Mouse (Mus musculus) heart, embryonic 13.5 days (tissue): ENCODE measurements around the gene Dhh. TPM values are rescaled to one million over a fixed set of nuclear protein-coding genes. Genes with fewer than 3 reads are reported as not detected.

Source experiments
- ATAC-seq: fragments of 200-750 bp; cut with Nextera tagmentation; 2 replicates; pipeline ENCODE4 v1.8.0; 2017; ENCODE audit warnings: moderate TSS enrichment; ENCODE audit not compliant: insufficient number of reproducible peaks, low FRiP score, low TSS enrichment; ENCODE audit errors: extremely low read depth
- H3K27ac ChIP-seq: fragments of 300-500 bp; sonication (generic); replicated peaks from 2 replicates; pipeline ENCODE4 v1.5.1; 2015; ENCODE audit warnings: moderate library complexity, mild to moderate bottlenecking, inconsistent platforms
- H3K27me3 ChIP-seq: fragments of 300-500 bp; sonication (generic); replicated peaks from 2 replicates; pipeline ENCODE4 v1.6.1; 2015; ENCODE audit warnings: mild to moderate bottlenecking, inconsistent platforms
- H3K36me3 ChIP-seq: fragments of 300-500 bp; sonication (generic); 2 replicates; pipeline ENCODE4 v1.6.1; 2015; ENCODE audit warnings: mild to moderate bottlenecking, inconsistent platforms
- H3K4me1 ChIP-seq: fragments of 300-500 bp; sonication (generic); 2 replicates; pipeline ENCODE4 v1.6.1; 2015; ENCODE audit warnings: inconsistent platforms
- H3K4me2 ChIP-seq: fragments of 300-500 bp; sonication (generic); 2 replicates; pipeline ENCODE4 v1.6.1; 2015; ENCODE audit warnings: inconsistent platforms, mild to moderate bottlenecking, moderate library complexity
- H3K4me3 ChIP-seq: fragments of 300-500 bp; sonication (generic); 2 replicates; pipeline ENCODE4 v1.5.1; 2015; ENCODE audit warnings: moderate library complexity, mild to moderate bottlenecking, inconsistent platforms
- H3K9ac ChIP-seq: fragments of 300-500 bp; sonication (generic); 2 replicates; pipeline ENCODE4 v1.6.1; 2015; ENCODE audit warnings: inconsistent platforms, mild to moderate bottlenecking, moderate library complexity
- H3K9me3 ChIP-seq: fragments of 300-500 bp; sonication (generic); 2 replicates; pipeline ENCODE4 v1.6.1; 2016; ENCODE audit warnings: inconsistent platforms
- WGBS: fragments of 180-500 bp; shearing (Covaris S2); methylation state at CpG from one replicate; pipeline ENCODE4 v1.1.7; 2015; ENCODE audit warnings: mixed read lengths; 5-methylcytosine and 5-hydroxymethylcytosine counted together
- polyA plus RNA-seq: library from polyadenylated mRNA; unstranded; fragments of >200 nt; fragmentation: Nextera tagmentation; extraction: Ambion mirVana; gene quantifications from 2 replicates; pipeline ENCODE4 v1.2.1, GENCODE M21; 2015

Dhh gene
- polyA plus RNA-seq, 1 experiment from 2014 or later, result 2.1 TPM

DNA sequence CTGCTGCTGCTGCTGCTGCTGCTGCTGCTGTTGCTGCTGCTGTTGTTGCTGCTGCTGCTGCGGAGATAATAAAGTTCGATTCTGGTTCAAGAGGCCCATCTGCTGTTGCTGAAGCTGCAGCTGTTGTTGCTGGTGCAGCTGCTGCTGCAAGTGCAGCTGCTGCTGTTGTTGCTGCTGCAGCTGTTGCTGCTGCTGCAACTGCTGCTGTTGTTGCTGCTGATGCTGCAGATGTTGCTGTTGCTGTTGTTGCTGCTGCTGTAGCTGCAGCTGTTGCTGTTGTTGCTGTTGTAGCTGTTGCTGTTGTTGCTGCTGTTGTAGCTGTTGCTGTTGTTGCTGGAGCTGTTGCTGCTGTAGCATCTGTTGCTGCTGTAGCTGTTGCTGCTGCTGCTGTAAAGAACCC is 53.2 kb downstream of the Dhh start:
- Histone ChIP-seq H3K4me2 (no peak overlapping the region), H3K9me3 (no peaks in the 10 kb centered on the region), H3K4me3 (no peak overlapping the region), H3K9ac (no peak overlapping the region), H3K27ac (no peak overlapping the region), H3K36me3 (peaks cover 100% of the 10 kb centered on the region), H3K4me1 (no peaks in the 10 kb centered on the region), H3K27me3 (no peaks in the 10 kb centered on the region)
- 95% methylated on average over 2 of the region's 2 CpGs for WGBS
- no peak for ATAC-seq

GRCm38 (mm10) chr15:98843595-98844223 is 54.6 kb downstream of the Dhh start:
- no peaks in the 10 kb centered on the region for H3K4me1 ChIP-seq
- H3K9me3 ChIP-seq, result no peaks in the 10 kb centered on the region
- no peak overlapping the region for H3K9ac ChIP-seq
- H3K4me2 ChIP-seq, result no peak overlapping the region
- no peak for ATAC-seq
- no peak overlapping the region for H3K27ac ChIP-seq
- WGBS, result 86% methylated on average over 11 of the region's 11 CpGs
- H3K36me3 ChIP-seq, result peaks cover 100% of the 10 kb centered on the region
- H3K4me3 ChIP-seq, result no peak overlapping the region
- no peaks in the 10 kb centered on the region for H3K27me3 ChIP-seq

Other genes starting within 250 kb of the Dhh start
- 16.5 and 20.8 TPM in 2 replicates for gene Ddx23, start 235.6 kb downstream of the Dhh start, polyA plus RNA-seq
- 1.3 TPM in 2 replicates for gene Rnd1, start 221.1 kb downstream of the Dhh start, polyA plus RNA-seq
- 0.32 and 0.39 TPM in 2 replicates for gene Ccdc65, start 190.3 kb downstream of the Dhh start, polyA plus RNA-seq
- gene Fkbp11, start 170.3 kb downstream of the Dhh start, polyA plus RNA-seq, result 19.8 and 24.5 TPM in 2 replicates
- gene Arf3, start 135.3 kb downstream of the Dhh start, polyA plus RNA-seq, result 31.2 and 32.5 TPM in 2 replicates
- 0.07 TPM in 1 of 2 replicates, not detected in the other for gene Wnt10b, start 120.4 kb downstream of the Dhh start, polyA plus RNA-seq
- gene Wnt1, start 108.7 kb downstream of the Dhh start, polyA plus RNA-seq, result not detected in 2 replicates
- 0.09 and 0.16 TPM in 2 replicates for gene Ddn, start 89.0 kb downstream of the Dhh start, polyA plus RNA-seq
- gene Prkag1, start 67.0 kb downstream of the Dhh start, polyA plus RNA-seq, result 88.3 and 95.1 TPM in 2 replicates
- 8.1 and 8.9 TPM in 2 replicates for gene Kmt2d, start 27.3 kb downstream of the Dhh start, polyA plus RNA-seq
- gene Rhebl1, start 4.0 kb downstream of the Dhh start, polyA plus RNA-seq, result 6.2 and 6.6 TPM in 2 replicates
- gene Lmbr1l, start 19.7 kb upstream of the Dhh start, polyA plus RNA-seq, result 13.5 and 15.0 TPM in 2 replicates
- gene Tuba1b, start 36.0 kb upstream of the Dhh start, polyA plus RNA-seq, result 1,584 and 1,655 TPM in 2 replicates
- not detected in 2 replicates for gene Gm49450, start 55.0 kb upstream of the Dhh start, polyA plus RNA-seq
- 1,012 and 1,030 TPM in 2 replicates for gene Tuba1a, start 55.2 kb upstream of the Dhh start, polyA plus RNA-seq
- 150 and 158 TPM in 2 replicates for gene Tuba1c, start 131.4 kb upstream of the Dhh start, polyA plus RNA-seq
- gene Prph, start 156.6 kb upstream of the Dhh start, polyA plus RNA-seq, result 0.56 and 1.7 TPM in 2 replicates
- gene Troap, start 176.0 kb upstream of the Dhh start, polyA plus RNA-seq, result 27.1 and 27.8 TPM in 2 replicates
- 0.16 and 0.25 TPM in 2 replicates for gene C1ql4, start 189.3 kb upstream of the Dhh start, polyA plus RNA-seq
- gene Dnajc22, start 194.6 kb upstream of the Dhh start, polyA plus RNA-seq, result 1.0 and 1.8 TPM in 2 replicates
- 31.8 and 34.5 TPM in 2 replicates for gene Spats2, start 227.4 kb upstream of the Dhh start, polyA plus RNA-seq